Mouse (Mus musculus) T-cell, adult 66 days (primary cell): ENCODE measurements around the gene Gm1527. TPM values are rescaled to one million over a fixed set of nuclear protein-coding genes. Genes with fewer than 3 reads are reported as not detected.

Source experiments
- total RNA-seq, 2 experiments: library from RNA; stranded (reverse); gene quantifications; 3 replicates in 1 of 2; 4 replicates in 1 of 2; pipeline ENCODE4 v1.2.4; 2023

Gm1527 gene
- not detected for total RNA-seq

DNA sequence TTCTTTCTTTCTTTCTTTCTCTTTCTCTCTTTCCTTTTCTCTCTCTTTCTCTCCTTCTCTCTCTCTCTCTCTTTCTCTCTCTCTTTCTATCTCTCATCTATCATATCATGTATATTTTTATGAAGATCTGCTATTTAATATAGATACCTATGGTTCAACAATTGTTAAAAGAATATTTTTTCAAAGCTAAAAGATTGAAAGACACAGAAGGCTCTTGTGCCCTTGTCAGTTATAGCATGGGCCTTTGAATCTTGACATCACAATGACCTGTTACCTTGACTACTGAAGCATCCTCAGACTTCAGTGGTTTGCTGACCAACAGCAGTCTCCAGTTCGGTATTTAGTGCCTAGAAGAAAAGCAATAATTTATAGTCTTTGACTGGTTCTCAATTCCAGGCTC, at the start of gene Gm1527:
Gm1527 (plus strand) TSS at position 301 of the 400 bp plus-strand sequence.

Other genes starting within 250 kb of the Gm1527 start
- not detected for gene Slc2a2, start 194.7 kb upstream of the Gm1527 start, total RNA-seq
- 1 to 10 TPM; 4.2 to 5.3 TPM for gene Eif5a2, start 111.3 kb upstream of the Gm1527 start, total RNA-seq
- gene Rpl22l1, start 87.2 kb upstream of the Gm1527 start, total RNA-seq = 100 to 1,000 TPM; 386 to 417 TPM
- not detected for gene Egfem1, start 189.4 kb downstream of the Gm1527 start, total RNA-seq